In genomic region chr13:102667401-102667800, GRCm38 (mm10) we compare ENCODE assay signal across 19 mouse cellular contexts. TPM values are rescaled to one million over a fixed set of nuclear protein-coding genes. Genes with fewer than 3 reads are reported as not detected.
DNase-seq lines count a peak whose midpoint lies in the region; ATAC-seq and TF ChIP-seq lines count a peak whose summit lies in the region.
"Had no signal": no experiment of that assay in that cellular context is flagged by ENCODE, and none has a peak within 500 bp of the region (broad histone marks: within the 10 kb centered on the region; RNA-seq: fewer than 3 reads in every experiment).

No protein-coding gene starts in this region.

- H3K36me3 ChIP-seq in heart, adult 2 months (ENCODE audit: control insufficient read depth, insufficient read depth, low read length), result no peaks in the 10 kb centered on the region
- no peaks in the 10 kb centered on the region for H3K36me3 ChIP-seq in myocyte (ENCODE audit: control insufficient read depth, insufficient read depth)
- no peaks in the 10 kb centered on the region for H3K36me3 ChIP-seq in forebrain, embryonic 13.5 days (ENCODE audit: poor library complexity, severe bottlenecking)
- H3K36me3 ChIP-seq: embryonic facial prominence, embryonic 10.5 days; embryonic facial prominence, embryonic 12.5 days had no signal

- H3K4me2 ChIP-seq in myocyte (ENCODE audit: low read depth), result peak overlapping the region; percentile 36
- no peak overlapping the region for H3K4me2 ChIP-seq in forebrain, embryonic 13.5 days
- H3K4me2 ChIP-seq: embryonic facial prominence, embryonic 12.5 days had no signal

- no peaks in the 10 kb centered on the region for H3K9me3 ChIP-seq in forebrain, embryonic 13.5 days (replicated peaks)
- H3K9me3 ChIP-seq: embryonic facial prominence, embryonic 10.5 days; embryonic facial prominence, embryonic 12.5 days had no signal

- no peak overlapping the region for H3K9ac ChIP-seq in heart, adult 2 months (ENCODE audit: low read depth, low read length)
- no peak overlapping the region for H3K9ac ChIP-seq in forebrain, embryonic 13.5 days
- H3K9ac ChIP-seq: embryonic facial prominence, embryonic 12.5 days had no signal

- DNase-seq in heart, adult 11 months, result peak; percentile 48
- no peak for DNase-seq in heart, adult 2 months
- peak; percentile 90 for DNase-seq in 416B (ENCODE audit: low read depth)
- peak; percentile 14 for DNase-seq in MEL-GATA-1-ER (ENCODE audit: extremely low read depth, low read depth)
- DNase-seq: adrenal gland, adult 2 months; adrenal gland, postnatal 10 days; adrenal gland, postnatal 25 days; cerebellum, adult 11-12 months; cerebellum, adult 2 months; cerebellum, adult 9-10 months; cerebellum, postnatal 10 days; cerebellum, postnatal 25 days had no signal

- no peak overlapping the region for H3K27ac ChIP-seq in heart, adult 2 months
- no peak overlapping the region for H3K27ac ChIP-seq in forebrain, embryonic 13.5 days
- H3K27ac ChIP-seq: embryonic facial prominence, embryonic 10.5 days; embryonic facial prominence, embryonic 12.5 days had no signal

- no peak for ATAC-seq in inflammation-experienced regulatory T-cells, adult 6 months
- ATAC-seq in forebrain, embryonic 13.5 days, result no peak
- ATAC-seq: forebrain, embryonic 14.5 days; forebrain, embryonic 16.5 days had no signal

- no peak for TF ChIP-seq EP300 in heart, adult 2 months (IDR thresholded peaks at IDR 0.05; ENCODE audit: insufficient read depth, low read depth, low read length)

- no peaks in the 10 kb centered on the region for H3K79me2 ChIP-seq in heart, adult 2 months (replicated peaks; ENCODE audit: control insufficient read depth, insufficient read depth, low read length)
- no peaks in the 10 kb centered on the region for H3K79me2 ChIP-seq in myocyte (ENCODE audit: control insufficient read depth, insufficient read depth)

- no peak for TF ChIP-seq CTCF in heart, adult 2 months (IDR thresholded peaks at IDR 0.05)

- no peaks in the 10 kb centered on the region for H3K27me3 ChIP-seq in heart, adult 2 months (ENCODE audit: control insufficient read depth, insufficient read depth, low read length)
- H3K27me3 ChIP-seq in myocyte (ENCODE audit: control insufficient read depth, insufficient read depth, insufficient read length), result no peaks in the 10 kb centered on the region
- no peaks in the 10 kb centered on the region for H3K27me3 ChIP-seq in forebrain, embryonic 13.5 days
- H3K27me3 ChIP-seq: embryonic facial prominence, embryonic 12.5 days had no signal

- no peak overlapping the region for H3ac ChIP-seq in myocyte (ENCODE audit: control insufficient read depth, insufficient read length)

- H3K4me3 ChIP-seq in heart, adult 2 months, result no peak overlapping the region
- no peak overlapping the region for H3K4me3 ChIP-seq in myocyte
- no peak overlapping the region for H3K4me3 ChIP-seq in forebrain, embryonic 13.5 days
- H3K4me3 ChIP-seq: embryonic facial prominence, embryonic 10.5 days; embryonic facial prominence, embryonic 12.5 days had no signal

- TF ChIP-seq POLR2A in heart, adult 2 months (IDR thresholded peaks at IDR 0.05; ENCODE audit: insufficient read depth, low read depth, low read length), result no peak
- no peak for TF ChIP-seq POLR2A in myocyte (IDR thresholded peaks at IDR 0.05; ENCODE audit: insufficient read length, low read depth)

- WGBS in heart, adult 2 months, result 78% methylated on average over 4 of the region's 4 CpGs
- 85% methylated on average over 4 of the region's 4 CpGs for WGBS in forebrain, embryonic 13.5 days

- intact Hi-C loops in heart, adult 2 months (cut with DNase I), result no loop called here

- peaks cover 3% of the 10 kb centered on the region for H3K4me1 ChIP-seq in heart, adult 2 months (ENCODE audit: control insufficient read depth, insufficient read depth, low read length)
- H3K4me1 ChIP-seq in forebrain, embryonic 13.5 days, result peaks cover 9% of the 10 kb centered on the region; the same call in 1 of the 2 replicates

TF ChIP-seq in myocyte, 11 proteins besides CTCF, POLR2A, EP300 and RAD21:
- TF ChIP-seq USF1 (IDR thresholded peaks at IDR 0.05; ENCODE audit: low read depth) (no peak), TCF12 (IDR thresholded peaks at IDR 0.05; ENCODE audit: insufficient read depth, poor library complexity, severe bottlenecking) (no peak), MYOG (IDR thresholded peaks at IDR 0.05; ENCODE audit: control insufficient read depth in 1 of 3, insufficient read depth in 1 of 3, insufficient read length in 2 of 3, low read depth in 2 of 3) (no peak), E2F4 (IDR thresholded peaks at IDR 0.05; ENCODE audit: insufficient read depth) (no peak)

RNA-seq across cellular contexts. Expression of gene Cd180, which starts 26.0 kb away (rescaled TPM):
- total RNA-seq in heart, adult 2 months (2021), result 1 to 10 TPM in 1 of 2 experiments, under 1 TPM in 1; 0.32 to 1.6 TPM
- polyA plus RNA-seq in heart, adult 2 months (2012; rRNA removed), result 0.70 and 1.3 TPM in 2 replicates
- polyA plus RNA-seq in myocyte (2012; fragmentation: generic; extraction: Trizol), result 0.14 TPM
- polyA plus RNA-seq in inflammation-experienced regulatory T-cells, adult 6 months (2017; shearing (Covaris generic)), result under 1 TPM in 2 of 3 experiments, not detected in 1; 0.21 to 0.99 TPM
- 0.38 and 0.40 TPM in 2 replicates for polyA plus RNA-seq in forebrain, embryonic 13.5 days (2015; fragmentation: Nextera tagmentation; extraction: Ambion mirVana)

Comparison
In these comparisons a context has a peak if more than half of its experiments do, and no peak if none do; other contexts are left out.
1. DNase-seq: peak in heart, adult 11 months (single experiment), 416B (single experiment) and MEL-GATA-1-ER (single experiment); none in heart, adult 2 months (0 of 2).